Comparison of ENCODE assay signal across 16 mouse cellular contexts in genomic region chrX:42332906-42333305, GRCm38 (mm10).
"Had no signal": no experiment of that assay in that cellular context is flagged by ENCODE, and none has a peak within 500 bp of the region (broad histone marks: within the 10 kb centered on the region; RNA-seq: fewer than 3 reads in every experiment).

No protein-coding gene starts in this region.

- DNase-seq: kidney, postnatal 25 days; layer of hippocampus, adult 9-11 months; layer of hippocampus, postnatal 36 days; left cerebral cortex, postnatal 4 days; lung, adult 18-20 months; retina, postnatal 1 day; right cerebral cortex, postnatal 4 days; spleen, adult 18-20 months; thymus, adult 18-20 months; thymus, postnatal 14 days had no signal

- H3K36me3 ChIP-seq: kidney, embryonic 15.5 days; limb, embryonic 13.5 days; midbrain, embryonic 12.5 days; neural tube, embryonic 13.5 days had no signal

- H3K4me3 ChIP-seq: kidney, embryonic 15.5 days; limb, embryonic 13.5 days; midbrain, embryonic 12.5 days; neural tube, embryonic 13.5 days had no signal

- H3K9me3 ChIP-seq: kidney, embryonic 15.5 days; limb, embryonic 13.5 days; midbrain, embryonic 12.5 days; neural tube, embryonic 13.5 days had no signal

- H3K9ac ChIP-seq: kidney, embryonic 15.5 days; limb, embryonic 13.5 days; liver, embryonic 14.5 days; midbrain, embryonic 12.5 days; neural tube, embryonic 13.5 days had no signal

- H3K27me3 ChIP-seq: kidney, embryonic 15.5 days; limb, embryonic 13.5 days; midbrain, embryonic 12.5 days; neural tube, embryonic 13.5 days had no signal

- H3K4me1 ChIP-seq: kidney, embryonic 15.5 days; limb, embryonic 13.5 days; midbrain, embryonic 12.5 days; neural tube, embryonic 13.5 days had no signal

- H3K4me2 ChIP-seq: kidney, embryonic 15.5 days; limb, embryonic 13.5 days; midbrain, embryonic 12.5 days; neural tube, embryonic 13.5 days had no signal

- ATAC-seq: midbrain, embryonic 16.5 days had no signal

- H3K27ac ChIP-seq: kidney, embryonic 15.5 days; limb, embryonic 13.5 days; liver, embryonic 14.5 days; midbrain, embryonic 12.5 days; neural tube, embryonic 13.5 days had no signal
